Mouse (Mus musculus) bone marrow, adult 2 months (tissue): Measurements from ENCODE around the gene Foxn3.

Experiments used
- CTCF ChIP-seq: fragments of 200-500 bp; IDR thresholded peaks from 2 replicates; pipeline ENCODE4 v1.5.1; 2011; ENCODE audit warnings: low read length, control low read depth; ENCODE audit not compliant: control insufficient read depth, insufficient read depth
- POLR2A ChIP-seq: fragments of 200-500 bp; IDR thresholded peaks from 2 replicates; pipeline ENCODE4 v1.6.1; 2011; ENCODE audit warnings: low read depth, mild to moderate bottlenecking, control low read depth, low read length, borderline replicate concordance; ENCODE audit not compliant: control insufficient read depth

DNA sequence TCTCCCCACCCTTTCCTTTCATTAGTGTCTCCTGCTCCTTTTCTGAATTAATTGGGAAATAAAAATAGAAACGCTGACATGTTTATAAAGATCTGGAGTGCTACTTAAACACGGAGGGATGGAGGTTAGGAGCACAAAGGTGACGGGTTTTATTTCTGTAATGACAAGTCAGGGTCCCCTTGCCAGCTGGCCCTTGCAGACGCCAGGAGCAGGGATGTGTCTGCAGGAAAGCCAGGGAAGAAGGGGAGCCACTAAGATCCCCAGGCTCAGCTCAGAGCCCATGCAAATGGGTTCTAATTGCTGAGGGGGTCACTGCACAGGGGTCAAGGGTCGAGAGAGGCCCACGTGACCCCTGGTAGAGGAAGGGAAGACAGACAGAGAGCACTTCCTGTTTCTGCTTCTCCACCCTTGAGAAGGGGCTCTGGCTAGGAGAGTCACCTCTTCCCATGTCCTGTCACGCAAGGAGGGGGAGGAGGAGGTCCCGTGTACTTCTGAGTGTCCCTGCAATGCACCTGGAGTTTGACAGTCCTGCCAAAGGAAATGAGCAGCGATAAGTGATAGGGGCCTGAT, 36.7 kb downstream of the Foxn3 start:
- no peak for TF ChIP-seq POLR2A
- no peak for TF ChIP-seq CTCF
